In genomic region chr1:104997814-104998213, GRCm38 (mm10) we compare ENCODE assay signal across 26 mouse cellular contexts.
DNase-seq lines count a peak whose midpoint lies in the region; ATAC-seq and TF ChIP-seq lines count a peak whose summit lies in the region.
"Had no signal": no experiment of that assay in that cellular context is flagged by ENCODE, and none has a peak within 500 bp of the region (broad histone marks: within the 10 kb centered on the region; RNA-seq: fewer than 3 reads in every experiment).

No protein-coding gene starts in this region.

- no peak for TF ChIP-seq CTCF in G1E (IDR thresholded peaks at IDR 0.05; ENCODE audit: low read depth, low read length)

- peaks cover 13% of the 10 kb centered on the region for H3K9me3 ChIP-seq in G1E (replicated peaks)
- H3K9me3 ChIP-seq: embryonic facial prominence, embryonic 12.5 days; embryonic facial prominence, embryonic 15.5 days; forebrain, embryonic 10.5 days; forebrain, embryonic 12.5 days had no signal

- H3K4me1 ChIP-seq in G1E (ENCODE audit: insufficient read depth, low read depth, low read length), result no peaks in the 10 kb centered on the region; the same call in 1 of the 2 replicates
- H3K4me1 ChIP-seq: embryonic facial prominence, embryonic 12.5 days; embryonic facial prominence, embryonic 15.5 days had no signal

- no peaks in the 10 kb centered on the region for H3K36me3 ChIP-seq in G1E (replicated peaks)
- H3K36me3 ChIP-seq: embryonic facial prominence, embryonic 12.5 days; embryonic facial prominence, embryonic 15.5 days; forebrain, embryonic 10.5 days; forebrain, embryonic 12.5 days had no signal

- no peaks in the 10 kb centered on the region for H3K27me3 ChIP-seq in G1E (ENCODE audit: insufficient read depth, low read length)
- H3K27me3 ChIP-seq: embryonic facial prominence, embryonic 15.5 days; forebrain, embryonic 12.5 days had no signal

- H3K4me3 ChIP-seq in G1E (ENCODE audit: low read depth, low read length), result no peak overlapping the region
- H3K4me3 ChIP-seq: embryonic facial prominence, embryonic 12.5 days; embryonic facial prominence, embryonic 15.5 days; erythroblast, embryonic 14.5 days; forebrain, embryonic 10.5 days; forebrain, embryonic 12.5 days had no signal

- intact Hi-C loops in left cerebral cortex, postnatal 4 days (cut with DNase I), result no loop called here

- peak; percentile 89 for DNase-seq in 416B (ENCODE audit: low read depth)
- no peak for DNase-seq in G1E (ENCODE audit: low spot score)
- DNase-seq in cerebellum, adult 9-10 months, result no peak
- no peak for DNase-seq in ovary, adult 18-20 months (ENCODE audit: low spot score)
- DNase-seq in left cerebral cortex, postnatal 4 days, result no peak
- no peak for DNase-seq in right cerebral cortex, postnatal 4 days
- DNase-seq: adrenal gland, adult 2 months; adrenal gland, postnatal 10 days; adrenal gland, postnatal 25 days; B cell, adult 2 months; cerebellum, adult 11 months; cerebellum, adult 18-20 months; cerebellum, adult 8-10 months; cerebellum, postnatal 10 days; cerebellum, postnatal 25 days; embryo, embryonic 11 days had no signal

- peak; percentile 37; the same call in 1 of the 2 replicates for ATAC-seq in G1E (ENCODE audit: extremely low read depth, insufficient number of reproducible peaks, low FRiP score, poor library complexity, severe bottlenecking)
- ATAC-seq in granulocyte monocyte progenitor cell, adult 5-6 weeks (replicated peaks; ENCODE audit: poor library complexity, severe bottlenecking), result peak; percentile 94
- peak; percentile 75 for ATAC-seq in megakaryocyte, adult 5-6 weeks (ENCODE audit: poor library complexity, severe bottlenecking)
- ATAC-seq: CD4-positive, CD25-positive, alpha-beta regulatory T cell, adult 4 months; forebrain, embryonic 14.5 days; forebrain, embryonic 16.5 days had no signal

Comparison
In these comparisons a context has a peak if more than half of its experiments do, and no peak if none do; other contexts are left out.
1. ATAC-seq: peak in every context shown above with its lines; median percentile 94 in granulocyte monocyte progenitor cell, adult 5-6 weeks; 75 in megakaryocyte, adult 5-6 weeks; 37 in G1E.